Mouse (Mus musculus): ENCODE results near the gene Atp8b5.

GRCm38 (mm10) chr4:43336176-43336575, 69.2 kb downstream of the Atp8b5 start:
- TF ChIP-seq CTCF (IDR thresholded peaks at IDR 0.05; ENCODE audit: low read depth) (no peak), EP300 (IDR thresholded peaks at IDR 0.05; ENCODE audit: low read depth) (no peak)

Data from heart, postnatal 0 days (tissue).